Mouse (Mus musculus) ES-E14 (cell line): ENCODE data around the gene Cldn16. TPM values are rescaled to one million over a fixed set of nuclear protein-coding genes. Genes with fewer than 3 reads are reported as not detected.

Experiments used
- DNase-seq: peaks from one replicate; pipeline ENCODE4 v3.0.0-alpha.2; 2013; ENCODE audit warnings: low read depth, low spot score
- H3K27ac ChIP-seq: 2 replicates; pipeline ENCODE4 v1.5.1; 2012; ENCODE audit warnings: low read depth, mild to moderate bottlenecking, low read length, moderate library complexity, mixed read lengths; ENCODE audit not compliant: poor library complexity, insufficient read depth, severe bottlenecking
- H3K36me3 ChIP-seq: 2 replicates; pipeline ENCODE4 v1.6.1; 2012; ENCODE audit warnings: mild to moderate bottlenecking, low read length, moderate library complexity, mixed read lengths; ENCODE audit not compliant: control insufficient read depth, poor library complexity, insufficient read depth, severe bottlenecking
- H3K4me1 ChIP-seq, 2 experiments: fragments of 150-350 bp in 1 of 2; sonication (generic) in 1 of 2; 2 replicates each; pipeline ENCODE4 v1.6.1; 2012; ENCODE audit warnings: low read length in 2 of 2, mild to moderate bottlenecking in 1 of 2, mixed read lengths in 1 of 2; ENCODE audit not compliant: control insufficient read depth in 2 of 2, insufficient read depth in 2 of 2, poor library complexity in 1 of 2
- H3K4me3 ChIP-seq, 2 experiments: fragments of 150-350 bp in 1 of 2; sonication (generic) in 1 of 2; 2 replicates each; pipeline ENCODE4 v1.5.1; 2012; ENCODE audit warnings: low read length in 2 of 2, low read depth in 1 of 2, mild to moderate bottlenecking in 1 of 2, mixed read lengths in 1 of 2; ENCODE audit not compliant: insufficient read depth in 1 of 2, poor library complexity in 1 of 2, severe bottlenecking in 1 of 2
- H3K9ac ChIP-seq: 2 replicates; pipeline ENCODE4 v1.6.1; 2012; ENCODE audit warnings: low read depth, mild to moderate bottlenecking, low read length, mixed read lengths; ENCODE audit not compliant: poor library complexity, insufficient read depth, severe bottlenecking
- H3K9me3 ChIP-seq: fragments of 150-350 bp; sonication (generic); 2 replicates; pipeline ENCODE4 v1.6.1; 2012; ENCODE audit warnings: low read depth, mild to moderate bottlenecking, low read length; ENCODE audit not compliant: control insufficient read depth, insufficient read depth
- CHD2 ChIP-seq: IDR thresholded peaks from 2 replicates; pipeline ENCODE4 v1.6.1; 2014; ENCODE audit warnings: mild to moderate bottlenecking, low read depth, low read length, inconsistent platforms
- HCFC1 ChIP-seq: IDR thresholded peaks from 2 replicates; pipeline ENCODE4 v1.6.1; 2012; ENCODE audit warnings: low read length, inconsistent platforms, borderline replicate concordance; ENCODE audit not compliant: insufficient read depth
- MAFK ChIP-seq: IDR thresholded peaks from 2 replicates; pipeline ENCODE4 v1.6.1; 2014; ENCODE audit warnings: mild to moderate bottlenecking, low read depth, low read length, inconsistent platforms; ENCODE audit not compliant: insufficient read depth
- ZC3H11A ChIP-seq: IDR thresholded peaks from 2 replicates; pipeline ENCODE4 v1.6.1; 2012; ENCODE audit warnings: low read depth, mild to moderate bottlenecking, inconsistent platforms, low read length, borderline replicate concordance
- ZNF384 ChIP-seq: IDR thresholded peaks from 2 replicates; pipeline ENCODE4 v1.6.1; 2012; ENCODE audit warnings: low read depth, low read length, inconsistent platforms
- in situ Hi-C, 2 experiments: fragments of 600-800 bp; cut with MboI; formaldehyde crosslinking; loops; one replicate each; pipeline ENCODE4 v1.15.1; 2025; ENCODE audit warnings: low sequenced_read_pairs in 2 of 2, inconsistent platforms in 1 of 2; ENCODE audit not compliant: unreplicated experiment in 2 of 2
- total RNA-seq: library from RNA; depleted of rRNA; stranded (reverse); fragments of 300-350 nt; gene quantifications from 2 replicates; pipeline ENCODE4 v1.2.3, GENCODE M21; 2012

Gene Cldn16
- total RNA-seq, 1 experiment = not detected

DNA sequence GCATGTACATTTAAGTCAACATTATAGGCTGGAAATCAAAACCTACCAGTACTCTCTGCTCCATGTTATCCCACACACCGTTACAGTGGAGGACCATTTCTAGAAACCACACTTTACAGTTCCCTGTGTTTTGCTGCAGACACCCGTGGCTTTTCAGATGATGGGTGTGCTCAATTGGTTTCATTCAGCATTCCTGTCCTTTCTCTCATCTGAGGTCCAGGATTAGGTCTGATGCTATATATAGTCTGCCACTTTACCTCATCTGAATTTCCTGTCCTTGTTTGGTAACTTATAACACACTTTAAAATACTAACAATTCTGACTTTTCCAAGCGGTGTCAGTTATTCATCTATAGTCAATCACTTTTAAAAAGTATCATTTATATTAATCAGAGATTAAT, 37.8 kb downstream of the Cldn16 start:
- no peaks in the 10 kb centered on the region for H3K36me3 ChIP-seq
- no peak for DNase-seq
- TF ChIP-seq ZC3H11A (no peak), CHD2 (no peak), HCFC1 (no peak), ZNF384 (no peak), MAFK (no peak)
- H3K4me3 ChIP-seq = no peak overlapping the region
- H3K9me3 ChIP-seq = no peaks in the 10 kb centered on the region
- H3K4me1 ChIP-seq = no peaks in the 10 kb centered on the region
- in situ Hi-C loops = loop anchor here in 1 of 2 experiments (25.0 kb wide), 1 partner anchor 263 kb away; no protein-coding TSS in a partner anchor
- H3K9ac ChIP-seq = no peak overlapping the region
- H3K27ac ChIP-seq = no peak overlapping the region

DNA sequence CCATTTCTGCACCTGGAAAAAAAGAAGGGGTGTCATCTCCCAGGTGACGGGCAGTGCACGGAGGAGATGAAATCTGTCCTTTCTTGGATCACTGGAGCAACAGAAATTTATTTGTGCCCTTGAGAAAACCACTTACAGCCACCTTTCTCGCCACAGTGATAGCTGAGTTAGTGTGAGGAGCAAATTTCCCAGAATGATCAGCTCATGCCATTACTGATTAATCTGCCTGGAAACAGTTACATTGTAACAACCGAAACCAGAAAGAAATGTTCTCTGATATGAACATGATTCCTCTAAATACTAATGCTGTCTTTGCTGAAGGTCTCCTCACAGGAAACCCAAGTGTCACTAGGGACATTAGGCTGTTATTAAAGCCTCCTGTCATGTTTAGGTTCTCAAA, 42.0 kb downstream of the Cldn16 start:
- no peaks in the 10 kb centered on the region for H3K36me3 ChIP-seq
- in situ Hi-C loops = loop anchor here in 1 of 2 experiments (25.0 kb wide), 1 partner anchor 268 kb away; no protein-coding TSS in a partner anchor
- TF ChIP-seq CHD2 (no peak), HCFC1 (no peak), ZC3H11A (no peak), ZNF384 (no peak), MAFK (no peak)
- H3K9ac ChIP-seq = no peak overlapping the region
- no peak for DNase-seq
- H3K4me1 ChIP-seq = no peaks in the 10 kb centered on the region
- H3K9me3 ChIP-seq = no peaks in the 10 kb centered on the region
- no peak overlapping the region for H3K4me3 ChIP-seq
- no peak overlapping the region for H3K27ac ChIP-seq

DNA sequence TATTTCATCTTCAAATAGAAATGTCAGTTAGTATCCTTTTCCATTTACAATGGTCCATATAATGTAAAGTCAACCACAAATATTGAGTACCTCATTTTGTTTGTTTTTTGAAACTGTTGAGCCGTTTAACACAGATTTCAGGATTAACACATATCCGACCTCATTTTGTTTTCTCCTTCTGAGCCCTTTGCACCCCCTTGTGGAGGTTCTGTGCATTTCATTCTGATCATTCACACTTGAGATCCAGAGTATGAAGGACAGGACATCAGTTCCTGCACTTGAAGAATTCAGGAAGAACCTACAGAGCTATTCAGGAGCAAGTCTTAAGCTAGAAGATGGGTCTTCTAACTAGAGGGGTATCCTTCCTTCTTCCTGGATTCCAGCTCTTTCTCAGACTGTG, 56.7 kb downstream of the Cldn16 start:
- no peak overlapping the region for H3K27ac ChIP-seq
- H3K9ac ChIP-seq = no peak overlapping the region
- H3K9me3 ChIP-seq = no peaks in the 10 kb centered on the region
- H3K4me1 ChIP-seq = no peaks in the 10 kb centered on the region
- peak; percentile 39 for DNase-seq
- no peaks in the 10 kb centered on the region for H3K36me3 ChIP-seq
- in situ Hi-C loops = loop anchor here in 1 of 2 experiments (25.0 kb wide), 1 partner anchor 282 kb away; no protein-coding TSS in a partner anchor
- no peak overlapping the region for H3K4me3 ChIP-seq
- TF ChIP-seq HCFC1 = no peak
- peak; percentile 46; the same call in 1 of the 2 replicates for TF ChIP-seq ZC3H11A

DNA sequence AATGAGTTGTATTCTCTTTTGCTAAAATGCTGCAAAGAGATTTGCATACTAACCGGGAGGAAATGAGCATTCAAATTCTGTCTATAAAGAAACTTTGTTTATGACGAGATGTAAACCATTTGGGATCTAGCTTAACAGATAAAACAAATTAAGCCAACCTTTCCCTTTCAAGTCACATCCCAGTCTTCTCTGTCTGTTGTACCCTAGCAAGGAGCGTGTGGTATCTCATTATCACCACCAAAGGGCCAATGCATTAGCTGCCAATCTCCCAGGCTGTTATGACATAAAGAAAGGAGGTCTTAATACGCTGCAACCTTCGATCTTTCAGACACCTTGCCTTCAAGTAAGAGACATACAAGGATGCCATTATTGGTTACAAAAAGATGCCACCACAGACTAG, 62.9 kb downstream of the Cldn16 start:
- in situ Hi-C loops = no loop called here
- DNase-seq = no peak
- TF ChIP-seq ZC3H11A (no peak), ZNF384 (no peak), CHD2 (no peak), MAFK (no peak), HCFC1 (no peak)
- Histone ChIP-seq H3K4me1 (no peaks in the 10 kb centered on the region), H3K9me3 (no peaks in the 10 kb centered on the region), H3K36me3 (no peaks in the 10 kb centered on the region), H3K9ac (no peak overlapping the region), H3K4me3 (no peak overlapping the region), H3K27ac (no peak overlapping the region)

DNA sequence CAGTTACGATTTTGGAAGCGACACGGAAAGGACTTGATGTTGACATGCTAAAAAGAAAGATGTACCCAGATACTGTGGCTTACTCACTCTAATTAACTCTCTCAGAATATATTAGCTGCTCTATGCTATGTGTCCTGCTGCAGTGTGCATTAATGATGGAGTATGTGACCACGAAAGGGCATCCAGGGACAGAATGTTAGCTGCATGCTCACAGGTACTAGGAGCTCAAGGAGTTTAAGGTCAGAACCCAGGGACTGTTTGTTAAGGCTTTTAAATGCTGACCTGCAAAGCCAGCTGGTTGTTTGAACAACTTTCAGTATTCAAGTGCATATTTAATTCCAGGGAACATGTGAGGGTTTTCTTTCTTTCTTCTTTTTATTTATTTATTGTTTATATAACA, 63.7 kb downstream of the Cldn16 start, which contains the start of gene Tmem207:
Gene Tmem207, minus strand, starts transcription at position 101 of the 400 bp plus-strand sequence.
- H3K9ac ChIP-seq = no peak within 1 kb of the TSS
- H3K36me3 ChIP-seq = no peaks in the 10 kb centered on the region
- TF ChIP-seq CHD2 (no peak), MAFK (no peak)
- no peaks in the 10 kb centered on the region for H3K9me3 ChIP-seq
- no peak for DNase-seq
- H3K4me3 ChIP-seq = no peak within 1 kb of the TSS
- no peak within 1 kb of the TSS for H3K27ac ChIP-seq
- in situ Hi-C loops = no loop called here
- H3K4me1 ChIP-seq = no peaks in the 10 kb centered on the region
